Mouse (Mus musculus): ENCODE results near the gene Gm21698.
"Not testable (repeated sequence)": the region's sequence is repeated elsewhere in the genome, so short reads cannot be mapped to it uniquely, and the experiment has no call there.

DNA sequence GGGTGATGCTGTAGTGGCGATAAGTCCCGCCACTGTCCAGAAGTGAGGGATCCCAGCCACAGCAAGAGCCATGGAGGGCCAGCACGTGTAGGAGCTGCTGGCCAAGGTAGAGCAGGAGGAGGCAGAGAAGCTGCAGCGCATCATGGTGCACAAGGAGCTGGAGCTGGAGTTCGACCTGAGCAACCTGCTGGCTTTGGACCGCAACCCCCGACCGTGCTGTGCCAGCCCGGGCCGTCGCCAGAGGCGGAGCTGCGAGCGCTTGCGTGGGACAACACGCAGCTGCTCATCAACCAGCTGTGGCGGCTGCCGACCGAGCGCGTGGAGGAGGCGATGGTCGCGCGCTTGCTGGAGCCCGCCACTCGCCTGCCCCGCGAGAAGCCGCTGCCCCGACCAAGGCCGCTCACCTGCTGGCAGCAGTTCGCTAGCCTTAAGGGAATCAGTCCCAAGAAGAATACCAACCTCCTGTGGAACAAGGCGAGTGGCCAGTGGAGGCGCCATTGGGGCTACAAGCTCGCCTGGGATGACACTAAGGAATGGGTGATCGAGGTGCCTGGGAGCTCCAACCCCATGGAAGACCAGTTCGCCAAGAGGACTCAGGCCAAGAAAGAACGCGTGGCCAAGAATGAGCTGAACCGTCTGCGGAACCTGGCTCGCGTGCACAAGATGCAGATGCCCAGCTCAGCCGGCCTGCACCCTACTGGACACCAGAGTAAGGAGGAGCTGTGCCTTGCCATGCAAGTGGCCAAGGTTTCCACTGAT lies 18.7 kb upstream of the Gm21698 start:
- TF ChIP-seq CTCF (conservative IDR thresholded peaks at IDR 0.05; ENCODE audit: low read length) = peak; percentile 33
- not testable (repeated sequence) for TF ChIP-seq POU5F1 (IDR thresholded peaks at IDR 0.05; ENCODE audit: borderline replicate concordance, low read length)
